Mouse (Mus musculus): ENCODE data around the gene Aaas.

DNA sequence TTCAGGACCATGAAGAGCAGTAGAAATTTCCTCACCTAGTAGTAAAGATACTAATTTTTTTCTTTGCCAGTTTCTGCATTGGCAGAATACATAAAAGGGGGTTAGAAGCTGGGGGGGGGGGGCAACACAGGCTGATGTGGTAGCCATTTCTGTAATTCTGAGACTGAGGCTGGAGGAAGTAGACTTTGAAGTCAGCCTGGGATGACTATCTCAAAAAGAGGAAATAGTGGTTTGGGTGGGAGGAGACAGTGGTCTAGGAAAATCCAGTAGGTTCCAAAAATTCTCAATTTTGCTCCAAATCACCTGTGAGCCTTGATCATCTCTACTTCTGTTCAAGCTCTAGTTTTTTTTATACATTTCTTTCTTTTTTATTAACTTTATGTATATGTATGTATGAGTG, 39.1 kb downstream of the Aaas start:
- TF ChIP-seq EP300 (IDR thresholded peaks at IDR 0.05; ENCODE audit: insufficient read depth, low read depth, low read length): no peak
- TF ChIP-seq POLR2A (IDR thresholded peaks at IDR 0.05; ENCODE audit: insufficient read depth, low read depth, low read length): no peak
